Mouse (Mus musculus) erythroblast, embryonic 14.5 days (primary cell): ENCODE data around the gene Gm29776. TPM values are rescaled to one million over a fixed set of nuclear protein-coding genes. Genes with fewer than 3 reads are reported as not detected.

Experiments used
- H3K27me3 ChIP-seq: 2 replicates; pipeline ENCODE4 v1.6.1; 2012; ENCODE audit warnings: inconsistent platforms; ENCODE audit not compliant: control insufficient read depth
- H3K36me3 ChIP-seq: 2 replicates; pipeline ENCODE4 v1.6.1; 2012; ENCODE audit warnings: mild to moderate bottlenecking, inconsistent platforms; ENCODE audit not compliant: control insufficient read depth
- H3K4me1 ChIP-seq: 2 replicates; pipeline ENCODE4 v1.6.1; 2012; ENCODE audit warnings: inconsistent platforms; ENCODE audit not compliant: control insufficient read depth
- H3K4me3 ChIP-seq: replicated peaks from 2 replicates; pipeline ENCODE3; 2012; ENCODE audit warnings: moderate library complexity, mild to moderate bottlenecking, inconsistent platforms
- H3K9me3 ChIP-seq: 2 replicates; pipeline ENCODE4 v1.6.1; 2012; ENCODE audit warnings: low read length, inconsistent platforms, mixed read lengths; ENCODE audit not compliant: control insufficient read depth
- GATA1 ChIP-seq: IDR thresholded peaks from 2 replicates; pipeline ENCODE4 v1.6.1; 2012; ENCODE audit warnings: low read length, inconsistent platforms, mixed read lengths
- TAL1 ChIP-seq: IDR thresholded peaks from 3 replicates; pipeline ENCODE4 v1.6.1; 2012; ENCODE audit warnings: low read length, inconsistent platforms, mixed read lengths
- polyA plus RNA-seq: library from polyadenylated mRNA; stranded (reverse); fragments of >175 nt; gene quantifications from 2 replicates; pipeline ENCODE4 v1.2.3, GENCODE M21; 2012

Gene Gm29776
- polyA plus RNA-seq, 1 experiment: not detected

DNA sequence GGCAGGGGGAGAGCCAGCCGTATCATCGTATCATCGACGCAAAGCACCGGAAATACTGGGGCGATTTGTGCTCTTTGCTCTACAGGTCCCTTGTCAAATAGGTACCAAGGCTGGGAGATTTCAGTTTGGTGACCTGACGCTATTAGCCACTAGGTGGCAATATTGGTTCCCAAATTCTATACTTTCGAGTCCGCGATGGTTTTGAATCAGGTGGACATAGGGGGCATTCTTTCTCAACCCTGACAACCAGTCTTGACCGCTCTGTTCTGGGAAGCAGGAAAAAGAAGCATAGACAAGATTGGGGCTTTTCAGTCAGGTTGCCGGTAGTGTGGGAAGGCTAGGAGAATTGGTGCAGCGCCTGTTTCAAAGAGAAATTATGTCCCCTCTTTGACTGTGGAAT, 15.5 kb upstream of the Gm29776 start:
- Histone ChIP-seq H3K36me3 (no peaks in the 10 kb centered on the region), H3K9me3 (no peaks in the 10 kb centered on the region), H3K4me3 (peak overlapping the region; percentile 31), H3K4me1 (peaks cover 18% of the 10 kb centered on the region), H3K27me3 (peaks cover 44% of the 10 kb centered on the region)
- TF ChIP-seq GATA1 (no peak), TAL1 (no peak)

DNA sequence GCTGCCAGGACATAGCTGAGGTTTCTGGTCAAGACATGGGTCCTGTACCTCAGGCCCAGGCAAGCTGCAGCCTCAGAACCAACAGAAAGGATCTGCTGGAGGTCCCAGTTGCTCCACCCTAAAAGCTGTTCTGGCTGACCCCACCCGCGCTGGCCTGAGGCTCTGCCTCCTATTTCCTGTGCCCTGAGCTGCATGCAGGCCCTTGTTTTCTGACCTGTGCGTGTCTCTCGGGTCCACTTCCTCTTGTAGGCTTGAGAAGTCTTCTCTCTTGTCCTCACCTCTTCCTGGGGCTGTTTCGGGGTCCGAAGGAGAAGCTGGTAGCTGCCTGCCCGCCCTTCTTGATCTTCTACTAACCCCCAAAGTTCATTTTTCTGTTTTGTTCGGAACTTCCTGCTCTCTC, 14.2 kb upstream of the Gm29776 start:
- TF ChIP-seq TAL1: no peak
- no peak for TF ChIP-seq GATA1
- peaks cover 20% of the 10 kb centered on the region for H3K4me1 ChIP-seq
- H3K27me3 ChIP-seq: peaks cover 57% of the 10 kb centered on the region
- no peaks in the 10 kb centered on the region for H3K36me3 ChIP-seq
- H3K9me3 ChIP-seq: no peaks in the 10 kb centered on the region
- no peak overlapping the region for H3K4me3 ChIP-seq

DNA sequence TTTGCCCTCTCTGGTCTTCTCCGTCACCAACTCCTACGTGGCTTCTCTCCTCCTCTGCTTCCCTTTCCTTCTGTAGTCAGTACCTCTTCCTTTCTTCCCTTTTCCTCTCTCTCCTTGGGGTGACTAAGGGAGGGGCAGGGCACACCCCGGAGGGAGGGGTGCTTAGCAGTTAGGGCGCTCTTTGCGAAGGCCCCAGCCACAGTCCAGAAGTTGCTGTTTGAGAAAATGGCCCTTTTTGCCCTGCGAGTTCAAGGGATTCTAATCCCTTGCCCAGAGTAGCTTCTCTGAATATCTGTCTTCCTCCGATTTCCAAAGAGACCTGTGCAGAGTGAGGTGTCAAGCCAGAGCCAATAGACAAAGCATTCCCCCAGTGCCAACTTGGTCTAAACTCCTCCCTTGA, 13.4 kb upstream of the Gm29776 start, which contains the start of gene Cebpe:
TSS of gene Cebpe (minus strand) at position 101 of the 400 bp plus-strand sequence.
- Histone ChIP-seq H3K36me3 (no peaks in the 10 kb centered on the region), H3K4me1 (peaks cover 22% of the 10 kb centered on the region), H3K27me3 (peaks cover 65% of the 10 kb centered on the region), H3K4me3 (no peak within 1 kb of the TSS), H3K9me3 (no peaks in the 10 kb centered on the region)
- TF ChIP-seq TAL1: no peak
- TF ChIP-seq GATA1: no peak

DNA sequence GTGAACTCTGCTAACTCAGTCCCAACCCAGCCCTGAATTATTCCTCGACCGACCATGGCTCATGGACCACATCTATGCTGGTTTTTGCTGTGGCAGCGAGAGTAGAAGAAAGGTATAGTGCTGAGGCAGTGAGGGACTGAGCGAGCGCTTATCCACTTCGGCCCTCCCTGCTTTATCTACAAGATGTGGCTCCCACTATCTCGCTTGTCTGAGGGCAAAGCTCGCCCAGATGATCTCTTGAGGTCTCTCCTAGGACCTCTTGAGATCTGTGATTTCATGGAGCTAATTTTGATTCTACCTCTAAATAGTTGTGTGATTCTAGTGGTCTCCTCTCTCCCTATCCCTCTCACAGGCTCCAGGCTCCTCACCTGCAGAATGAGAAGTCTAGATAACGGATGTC, 10.4 kb upstream of the Gm29776 start:
- H3K4me1 ChIP-seq: peaks cover 35% of the 10 kb centered on the region
- H3K9me3 ChIP-seq: no peaks in the 10 kb centered on the region
- no peak overlapping the region for H3K4me3 ChIP-seq
- peaks cover 62% of the 10 kb centered on the region for H3K27me3 ChIP-seq
- TF ChIP-seq TAL1: no peak
- no peak for TF ChIP-seq GATA1
- H3K36me3 ChIP-seq: no peaks in the 10 kb centered on the region

DNA sequence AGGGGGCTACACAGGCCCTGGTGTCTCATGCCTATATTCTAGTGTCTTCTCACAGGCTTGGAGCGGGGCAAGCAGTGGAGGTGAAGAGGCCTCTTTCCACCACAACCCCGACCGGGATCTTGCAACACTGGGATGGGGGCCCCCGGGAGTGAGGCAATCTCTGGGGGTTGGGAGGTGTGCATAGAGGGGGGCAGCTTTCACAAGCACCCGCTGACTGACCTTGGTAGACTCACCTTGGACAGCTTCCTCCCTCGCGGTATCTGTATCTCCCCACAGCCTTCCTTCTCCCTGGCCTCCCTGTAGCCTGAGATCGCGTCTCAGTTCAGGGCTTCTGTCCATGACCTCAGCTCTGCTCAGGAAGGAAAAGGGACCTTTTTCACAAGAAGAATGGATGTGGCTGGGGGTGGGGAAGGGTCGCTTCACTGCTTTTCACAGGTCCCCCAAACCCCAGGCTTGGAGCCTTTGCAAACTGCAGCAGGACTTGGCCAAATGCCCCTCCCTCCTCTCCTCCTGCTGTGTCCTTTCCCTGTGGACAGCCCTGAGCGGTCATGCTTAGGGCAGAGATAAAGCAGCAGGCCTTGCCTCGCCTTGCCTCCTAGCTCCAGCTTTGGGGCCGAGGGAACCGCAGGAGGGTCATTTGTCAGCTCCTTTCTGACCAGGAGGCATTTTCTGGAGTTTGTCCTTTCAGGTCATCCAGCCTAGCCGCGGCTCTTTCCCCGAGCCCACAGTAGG, 8.1 kb upstream of the Gm29776 start:
- H3K36me3 ChIP-seq: no peaks in the 10 kb centered on the region
- TF ChIP-seq GATA1 (no peak), TAL1 (no peak)
- H3K4me3 ChIP-seq: no peak overlapping the region
- H3K27me3 ChIP-seq: peaks cover 79% of the 10 kb centered on the region
- peaks cover 28% of the 10 kb centered on the region for H3K4me1 ChIP-seq
- H3K9me3 ChIP-seq: no peaks in the 10 kb centered on the region

DNA sequence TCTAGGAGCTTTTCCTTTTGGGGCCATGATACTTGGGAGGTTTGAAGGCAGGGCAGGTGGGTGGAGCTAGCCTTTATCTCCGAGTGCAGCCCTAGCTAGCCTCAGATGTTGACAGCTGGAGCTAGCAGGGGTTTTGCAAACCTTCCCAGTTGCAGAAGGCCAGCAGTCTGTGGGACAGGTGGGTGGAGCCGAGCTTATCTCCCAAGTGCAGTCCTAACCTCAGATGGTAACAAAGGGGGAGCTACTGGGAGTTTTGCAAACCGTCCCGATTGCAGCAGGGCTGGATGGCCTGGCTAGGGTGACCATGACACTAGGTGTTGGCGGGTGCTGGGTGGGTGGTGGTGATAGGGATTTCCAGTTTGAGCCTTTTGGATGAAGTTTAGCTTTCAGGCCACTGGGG, 7.2 kb upstream of the Gm29776 start:
- peak overlapping the region; percentile 29 for H3K4me3 ChIP-seq
- TF ChIP-seq TAL1: peak; percentile 93
- peak; percentile 82 for TF ChIP-seq GATA1
- peaks cover 75% of the 10 kb centered on the region for H3K27me3 ChIP-seq
- no peaks in the 10 kb centered on the region for H3K9me3 ChIP-seq
- peaks cover 31% of the 10 kb centered on the region for H3K4me1 ChIP-seq
- H3K36me3 ChIP-seq: no peaks in the 10 kb centered on the region

DNA sequence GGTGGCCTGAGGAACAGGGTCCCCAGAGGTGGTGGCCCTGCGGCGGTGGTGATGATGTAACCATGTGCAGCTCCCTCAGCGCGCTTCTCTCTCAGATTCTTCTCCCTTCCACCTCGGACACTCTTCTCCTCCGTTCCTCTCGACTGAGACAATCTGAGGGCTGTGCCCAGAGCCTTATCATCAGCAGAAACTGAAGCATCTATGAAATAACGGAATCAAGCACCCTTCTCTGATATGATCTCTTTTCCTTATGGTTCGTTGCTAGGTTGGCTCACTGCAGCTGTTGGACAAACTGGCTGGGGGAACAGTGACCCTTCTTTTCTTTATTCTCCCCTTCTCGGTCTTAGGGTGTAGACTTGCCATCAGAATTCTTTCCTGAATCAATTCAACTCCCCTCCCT, 4.6 kb upstream of the Gm29776 start:
- no peaks in the 10 kb centered on the region for H3K36me3 ChIP-seq
- peaks cover 29% of the 10 kb centered on the region for H3K4me1 ChIP-seq
- no peaks in the 10 kb centered on the region for H3K9me3 ChIP-seq
- peaks cover 53% of the 10 kb centered on the region for H3K27me3 ChIP-seq
- TF ChIP-seq GATA1 (no peak), TAL1 (no peak)
- H3K4me3 ChIP-seq: no peak overlapping the region

DNA sequence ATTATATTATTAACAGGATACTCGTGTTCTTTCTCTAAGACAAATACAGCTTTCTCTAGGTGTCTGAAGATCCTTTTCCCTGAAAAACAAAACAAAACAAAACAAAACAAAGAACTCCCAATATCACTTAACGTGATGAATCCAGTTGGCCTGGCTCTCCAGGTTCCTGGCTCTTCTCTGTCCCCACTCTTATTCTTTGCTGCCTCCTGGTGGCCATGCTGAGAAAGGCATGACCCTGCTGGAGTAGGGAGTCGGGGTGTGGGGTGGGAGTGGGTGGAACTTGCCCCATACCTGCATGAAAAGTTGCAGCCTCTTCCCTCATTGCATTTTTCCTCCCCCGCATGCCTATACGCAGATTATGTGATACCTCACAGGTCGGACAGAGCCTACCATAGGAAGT, 2.7 kb upstream of the Gm29776 start:
- Histone ChIP-seq H3K36me3 (no peaks in the 10 kb centered on the region), H3K4me3 (no peak overlapping the region), H3K27me3 (peaks cover 35% of the 10 kb centered on the region), H3K9me3 (no peaks in the 10 kb centered on the region), H3K4me1 (peaks cover 20% of the 10 kb centered on the region)
- TF ChIP-seq TAL1: no peak
- TF ChIP-seq GATA1: no peak

DNA sequence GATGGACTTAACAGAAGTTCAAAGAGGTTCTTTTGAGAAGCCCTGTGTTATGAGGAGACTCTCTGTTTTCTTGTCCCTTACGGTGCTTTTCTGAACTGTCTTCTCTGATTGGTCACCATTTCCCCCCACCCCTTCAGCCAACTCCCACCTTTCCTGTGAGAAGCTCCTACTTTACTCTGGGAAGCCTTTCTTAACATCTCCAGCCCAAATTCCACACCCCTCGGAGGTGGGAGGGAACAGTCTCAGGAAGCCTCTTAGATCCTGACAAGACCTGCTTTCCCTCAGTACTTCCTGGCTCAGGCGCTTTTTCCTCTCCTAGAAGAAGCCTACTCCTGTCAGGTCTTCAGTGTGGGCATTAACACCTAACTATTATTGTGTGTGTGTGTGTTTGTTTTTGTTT, 953 bp upstream of the Gm29776 start:
- Histone ChIP-seq H3K9me3 (no peaks in the 10 kb centered on the region), H3K36me3 (peaks cover 3% of the 10 kb centered on the region; the same call in 1 of the 2 replicates), H3K27me3 (peaks cover 32% of the 10 kb centered on the region), H3K4me1 (peaks cover 4% of the 10 kb centered on the region), H3K4me3 (no peak overlapping the region)
- TF ChIP-seq GATA1 (no peak), TAL1 (no peak)

DNA sequence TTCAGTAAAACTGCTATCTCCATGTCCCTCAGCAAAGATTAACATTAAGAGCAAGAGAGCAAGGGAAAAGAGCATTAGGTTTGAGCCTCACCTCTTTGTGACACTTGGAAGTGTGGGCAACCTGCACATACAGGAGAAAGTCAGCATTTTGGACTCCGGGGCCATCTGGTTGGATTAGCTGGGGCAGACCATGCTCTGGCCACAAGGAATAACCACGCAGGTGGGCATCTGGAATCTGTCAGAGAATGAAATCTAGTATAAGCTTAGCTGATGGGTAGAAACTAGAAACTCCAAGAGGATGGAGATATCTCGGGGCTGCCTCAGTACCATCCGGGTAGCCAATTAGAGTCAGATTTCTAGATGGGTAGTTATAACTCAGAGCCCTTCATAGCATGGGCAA, 1.9 kb downstream of the Gm29776 start:
- H3K4me3 ChIP-seq: no peak overlapping the region
- peaks cover 10% of the 10 kb centered on the region for H3K27me3 ChIP-seq
- peaks cover 25% of the 10 kb centered on the region for H3K36me3 ChIP-seq
- H3K9me3 ChIP-seq: no peaks in the 10 kb centered on the region
- peaks cover 3% of the 10 kb centered on the region for H3K4me1 ChIP-seq
- TF ChIP-seq GATA1: no peak
- no peak for TF ChIP-seq TAL1
